Mouse (Mus musculus) cortical plate, adult 2 months (tissue): ENCODE measurements at regions not wholly inside any gene's neighbourhood (a gene's known extent, or its start where the extent isn't known, plus 50 kb on each side); places are given as distances from the start of the nearest gene placed in this dataset.

Source experiments
- CTCF ChIP-seq: fragments of 200-500 bp; IDR thresholded peaks from 2 replicates; pipeline ENCODE4 v1.5.1; 2011; ENCODE audit warnings: mild to moderate bottlenecking, control low read depth, low read length; ENCODE audit not compliant: insufficient read depth; ENCODE audit errors: extremely low read depth
- POLR2A ChIP-seq: fragments of 200-500 bp; IDR thresholded peaks from 2 replicates; pipeline ENCODE4 v1.6.1; 2011; ENCODE audit warnings: mild to moderate bottlenecking, low read length, control low read depth; ENCODE audit not compliant: insufficient read depth; ENCODE audit errors: extremely low read depth

- TF ChIP-seq CTCF (no peak), POLR2A (no peak)
These were observed 146.7 kb upstream of the Fer start for GRCm38 (mm10) chr17:63716161-63716560.
